Mouse (Mus musculus): ENCODE results near the gene Minpp1. TPM values are rescaled to one million over a fixed set of nuclear protein-coding genes. Genes with fewer than 3 reads are reported as not detected.
"Not testable (repeated sequence)": the region's sequence is repeated elsewhere in the genome, so short reads cannot be mapped to it uniquely, and the experiment has no call there.

The Minpp1 gene
- polyA plus RNA-seq, 1 experiment: 22.9 TPM

DNA sequence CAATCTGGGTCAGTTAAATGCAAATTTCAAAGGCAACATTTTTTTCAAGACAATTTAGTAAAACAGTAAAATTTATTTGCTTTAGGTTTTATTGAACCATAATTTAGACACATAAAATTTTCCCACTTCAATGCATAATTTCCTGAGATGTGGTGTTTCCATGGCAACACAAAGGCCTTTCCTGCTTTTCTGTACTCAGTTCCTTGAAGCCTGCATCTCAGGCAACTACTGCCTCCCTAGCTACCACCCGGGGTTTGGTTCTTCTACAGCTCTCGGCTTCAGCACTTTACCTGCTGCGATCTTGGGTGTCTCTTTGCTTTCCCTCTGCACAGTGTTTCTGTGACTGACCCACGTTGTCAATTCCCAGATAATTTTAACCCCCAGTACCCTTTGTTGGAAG lies 33.3 kb upstream of the Minpp1 start:
- no peaks in the 10 kb centered on the region for H3K79me2 ChIP-seq (ENCODE audit: control insufficient read depth, insufficient read depth)
- no peak overlapping the region for H3K4me3 ChIP-seq
- H3ac ChIP-seq (ENCODE audit: control insufficient read depth, insufficient read length): no peak overlapping the region
- H3K27me3 ChIP-seq (ENCODE audit: control insufficient read depth, insufficient read depth, insufficient read length): no peaks in the 10 kb centered on the region
- no peak overlapping the region for H3K4me2 ChIP-seq (ENCODE audit: low read depth)
- TF ChIP-seq MYOD1 (IDR thresholded peaks at IDR 0.05; ENCODE audit: control insufficient read depth in 1 of 3, insufficient read length in 2 of 3, low read depth in 2 of 3): no peak
- H3K36me3 ChIP-seq (ENCODE audit: control insufficient read depth, insufficient read depth): no peaks in the 10 kb centered on the region

DNA sequence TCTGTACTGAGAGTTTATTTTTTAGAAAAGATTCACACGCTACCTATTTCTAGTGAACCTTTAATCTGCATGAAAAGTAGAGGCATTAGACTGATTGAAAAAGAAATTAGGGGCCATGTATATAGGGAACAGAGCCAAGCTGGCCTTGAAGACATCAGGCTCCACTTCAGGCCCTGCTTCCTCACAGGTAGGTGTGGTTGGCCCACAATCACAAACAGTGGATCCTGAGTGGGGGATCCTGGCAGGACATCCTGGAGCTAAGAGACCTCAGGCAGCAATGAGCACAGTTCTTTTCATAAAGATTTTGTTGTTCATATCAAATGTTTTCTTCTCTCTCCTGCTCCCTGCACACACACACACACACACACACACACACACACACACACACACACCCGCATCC lies 28.8 kb upstream of the Minpp1 start:
- Histone ChIP-seq H3K4me3 (no peak overlapping the region), H3K36me3 (ENCODE audit: control insufficient read depth, insufficient read depth) (no peaks in the 10 kb centered on the region), H3K27me3 (ENCODE audit: control insufficient read depth, insufficient read depth, insufficient read length) (no peaks in the 10 kb centered on the region), H3K79me2 (ENCODE audit: control insufficient read depth, insufficient read depth) (no peaks in the 10 kb centered on the region), H3ac (ENCODE audit: control insufficient read depth, insufficient read length) (no peak overlapping the region), H3K4me2 (ENCODE audit: low read depth) (no peak overlapping the region)
- TF ChIP-seq MYOG (IDR thresholded peaks at IDR 0.05; ENCODE audit: control insufficient read depth in 1 of 3, insufficient read depth in 1 of 3, insufficient read length in 2 of 3, low read depth in 2 of 3): no peak
- no peak for TF ChIP-seq REST (IDR thresholded peaks at IDR 0.05; ENCODE audit: insufficient read depth, insufficient read length)
- TF ChIP-seq POLR2A (IDR thresholded peaks at IDR 0.05; ENCODE audit: insufficient read length, low read depth): no peak
- no peak for TF ChIP-seq E2F4 (IDR thresholded peaks at IDR 0.05; ENCODE audit: insufficient read depth)
- no peak for TF ChIP-seq MYOD1 (IDR thresholded peaks at IDR 0.05; ENCODE audit: control insufficient read depth in 1 of 3, insufficient read length in 2 of 3, low read depth in 2 of 3)
- no peak for TF ChIP-seq POLR2AphosphoS2 (IDR thresholded peaks at IDR 0.05; ENCODE audit: insufficient read length, low read depth)
- TF ChIP-seq USF1 (IDR thresholded peaks at IDR 0.05; ENCODE audit: low read depth): no peak
- TF ChIP-seq TCF12 (IDR thresholded peaks at IDR 0.05; ENCODE audit: insufficient read depth, poor library complexity, severe bottlenecking): no peak
- no peak for TF ChIP-seq MAX (IDR thresholded peaks at IDR 0.05; ENCODE audit: low read depth)
- TF ChIP-seq CEBPB (IDR thresholded peaks at IDR 0.05; ENCODE audit: insufficient read depth, poor library complexity, severe bottlenecking): no peak
- no peak for TF ChIP-seq SRF (IDR thresholded peaks at IDR 0.05; ENCODE audit: control insufficient read depth, insufficient read length, low read depth)
- no peak for TF ChIP-seq TCF3 (IDR thresholded peaks at IDR 0.05; ENCODE audit: insufficient read length, low read depth)

DNA sequence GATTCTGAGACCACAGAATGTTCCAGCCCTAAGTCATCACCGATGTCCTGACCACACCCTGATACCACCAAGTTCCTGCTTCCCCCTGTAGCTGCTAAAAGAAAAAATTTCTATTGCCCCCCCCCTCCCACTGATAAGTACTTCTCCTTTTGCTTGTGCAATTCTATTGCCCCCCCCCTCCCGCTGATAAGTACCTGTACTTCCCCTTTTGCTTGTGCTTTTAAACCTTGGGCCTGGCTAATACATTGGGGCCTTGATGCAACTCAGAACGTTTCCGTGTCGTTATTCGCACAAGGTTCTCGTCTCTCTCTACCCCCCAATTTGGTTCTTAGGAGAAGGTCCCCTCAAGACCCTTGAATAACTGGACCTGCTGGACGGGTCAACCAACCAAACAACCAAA lies 27.9 kb upstream of the Minpp1 start:
- H3K79me2 ChIP-seq (ENCODE audit: control insufficient read depth, insufficient read depth); H3K36me3 ChIP-seq (ENCODE audit: control insufficient read depth, insufficient read depth); H3K27me3 ChIP-seq (ENCODE audit: control insufficient read depth, insufficient read depth, insufficient read length); H3ac ChIP-seq (ENCODE audit: control insufficient read depth, insufficient read length); H3K4me3 ChIP-seq; H3K4me2 ChIP-seq (ENCODE audit: low read depth): not testable (repeated sequence)

DNA sequence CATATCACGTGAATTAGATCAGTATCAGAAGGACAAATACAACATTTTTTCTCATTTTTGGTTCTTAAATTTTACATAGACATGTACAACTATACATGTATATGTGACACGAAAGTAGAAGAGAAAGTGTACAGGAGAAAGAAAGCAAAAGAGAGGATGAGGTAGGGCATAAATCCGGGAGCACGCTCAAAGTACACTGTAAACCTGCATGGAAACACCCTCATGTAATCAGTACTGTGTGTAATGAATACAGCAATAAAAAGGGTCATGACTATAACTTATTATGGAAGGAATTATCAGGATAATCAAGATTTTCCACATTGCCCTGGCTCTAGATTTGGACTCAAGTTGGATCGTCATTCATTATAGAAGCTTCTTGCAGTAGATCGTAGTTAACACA lies 22.5 kb upstream of the Minpp1 start:
- H3K27me3 ChIP-seq (ENCODE audit: control insufficient read depth, insufficient read depth, insufficient read length): no peaks in the 10 kb centered on the region
- TF ChIP-seq MYOD1 (IDR thresholded peaks at IDR 0.05; ENCODE audit: control insufficient read depth in 1 of 3, insufficient read length in 2 of 3, low read depth in 2 of 3) (no peak), E2F4 (IDR thresholded peaks at IDR 0.05; ENCODE audit: insufficient read depth) (no peak), MYOG (IDR thresholded peaks at IDR 0.05; ENCODE audit: control insufficient read depth in 1 of 3, insufficient read depth in 1 of 3, insufficient read length in 2 of 3, low read depth in 2 of 3) (no peak), TCF3 (IDR thresholded peaks at IDR 0.05; ENCODE audit: insufficient read length, low read depth) (no peak), REST (IDR thresholded peaks at IDR 0.05; ENCODE audit: insufficient read depth, insufficient read length) (no peak), USF1 (IDR thresholded peaks at IDR 0.05; ENCODE audit: low read depth) (no peak)
- H3K79me2 ChIP-seq (ENCODE audit: control insufficient read depth, insufficient read depth): no peaks in the 10 kb centered on the region
- no peak overlapping the region for H3ac ChIP-seq (ENCODE audit: control insufficient read depth, insufficient read length)
- no peaks in the 10 kb centered on the region for H3K36me3 ChIP-seq (ENCODE audit: control insufficient read depth, insufficient read depth)
- H3K4me2 ChIP-seq (ENCODE audit: low read depth): no peak overlapping the region
- H3K4me3 ChIP-seq: no peak overlapping the region

DNA sequence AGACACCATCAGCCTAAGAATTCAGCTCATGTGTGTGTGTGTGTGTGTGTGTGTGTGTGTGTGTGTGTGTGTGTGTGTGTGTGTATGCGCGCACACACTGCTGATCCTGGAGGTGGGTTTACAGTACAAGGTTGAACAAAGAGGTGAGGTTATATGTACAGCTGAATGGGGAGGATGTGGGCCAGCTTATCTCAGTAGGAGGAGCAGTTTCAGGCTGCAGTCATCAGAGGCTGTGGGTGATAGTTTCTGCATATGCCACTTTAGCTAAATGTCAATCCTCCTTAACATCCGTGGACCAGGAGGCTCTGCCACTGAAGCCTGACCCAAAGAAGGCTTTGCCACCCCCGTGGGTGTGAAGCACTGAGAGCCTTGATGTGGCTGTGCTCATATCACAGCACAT lies 20.3 kb upstream of the Minpp1 start:
- Histone ChIP-seq H3K27me3 (ENCODE audit: control insufficient read depth, insufficient read depth, insufficient read length) (no peaks in the 10 kb centered on the region), H3K4me2 (ENCODE audit: low read depth) (no peak overlapping the region), H3ac (ENCODE audit: control insufficient read depth, insufficient read length) (no peak overlapping the region), H3K4me3 (no peak overlapping the region), H3K36me3 (ENCODE audit: control insufficient read depth, insufficient read depth) (no peaks in the 10 kb centered on the region), H3K79me2 (ENCODE audit: control insufficient read depth, insufficient read depth) (no peaks in the 10 kb centered on the region)
- no peak for TF ChIP-seq POLR2A (IDR thresholded peaks at IDR 0.05; ENCODE audit: insufficient read length, low read depth)
- no peak for TF ChIP-seq MYOD1 (IDR thresholded peaks at IDR 0.05; ENCODE audit: control insufficient read depth in 1 of 3, insufficient read length in 2 of 3, low read depth in 2 of 3)
- TF ChIP-seq REST (IDR thresholded peaks at IDR 0.05; ENCODE audit: insufficient read depth, insufficient read length): no peak
- TF ChIP-seq SRF (IDR thresholded peaks at IDR 0.05; ENCODE audit: control insufficient read depth, insufficient read length, low read depth): no peak
- no peak for TF ChIP-seq USF1 (IDR thresholded peaks at IDR 0.05; ENCODE audit: low read depth)
- TF ChIP-seq MAX (IDR thresholded peaks at IDR 0.05; ENCODE audit: low read depth): no peak
- no peak for TF ChIP-seq POLR2AphosphoS2 (IDR thresholded peaks at IDR 0.05; ENCODE audit: insufficient read length, low read depth)
- TF ChIP-seq E2F4 (IDR thresholded peaks at IDR 0.05; ENCODE audit: insufficient read depth): no peak
- no peak for TF ChIP-seq TCF3 (IDR thresholded peaks at IDR 0.05; ENCODE audit: insufficient read length, low read depth)
- TF ChIP-seq CEBPB (IDR thresholded peaks at IDR 0.05; ENCODE audit: insufficient read depth, poor library complexity, severe bottlenecking): no peak
- TF ChIP-seq TCF12 (IDR thresholded peaks at IDR 0.05; ENCODE audit: insufficient read depth, poor library complexity, severe bottlenecking): no peak
- TF ChIP-seq MYOG (IDR thresholded peaks at IDR 0.05; ENCODE audit: control insufficient read depth in 1 of 3, insufficient read depth in 1 of 3, insufficient read length in 2 of 3, low read depth in 2 of 3): no peak

DNA sequence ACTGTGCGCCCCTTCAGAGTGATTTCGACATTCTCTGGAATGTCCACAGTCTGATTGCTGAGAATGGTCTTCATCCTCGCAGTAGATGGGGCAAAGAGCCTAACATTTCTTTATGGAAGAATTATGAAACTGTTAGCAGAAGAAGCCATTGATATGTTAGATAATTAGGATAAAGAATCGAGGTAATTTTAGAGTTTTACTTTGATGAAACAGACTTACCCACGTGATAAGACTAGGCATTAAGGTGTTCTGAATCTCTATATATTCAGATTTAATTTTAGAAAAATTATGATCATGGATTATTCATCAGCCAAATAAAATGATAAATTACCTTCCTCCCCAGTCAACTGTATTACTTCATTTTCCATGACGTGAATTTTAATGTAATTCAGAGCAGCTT lies 19.1 kb upstream of the Minpp1 start, which contains the start of gene Rpl9-ps6:
TSS of gene Rpl9-ps6 (minus strand) at position 101 of the 400 bp plus-strand sequence.
- Histone ChIP-seq H3K79me2 (ENCODE audit: control insufficient read depth, insufficient read depth) (no peaks in the 10 kb centered on the region), H3ac (ENCODE audit: control insufficient read depth, insufficient read length) (no peak within 1 kb of the TSS), H3K4me2 (ENCODE audit: low read depth) (no peak within 1 kb of the TSS), H3K36me3 (ENCODE audit: control insufficient read depth, insufficient read depth) (no peaks in the 10 kb centered on the region), H3K4me3 (no peak within 1 kb of the TSS), H3K27me3 (ENCODE audit: control insufficient read depth, insufficient read depth, insufficient read length) (no peaks in the 10 kb centered on the region)
- TF ChIP-seq POLR2AphosphoS2 (IDR thresholded peaks at IDR 0.05; ENCODE audit: insufficient read length, low read depth) (no peak), USF1 (IDR thresholded peaks at IDR 0.05; ENCODE audit: low read depth) (no peak), MYOD1 (IDR thresholded peaks at IDR 0.05; ENCODE audit: control insufficient read depth in 1 of 3, insufficient read length in 2 of 3, low read depth in 2 of 3) (no peak), MAX (IDR thresholded peaks at IDR 0.05; ENCODE audit: low read depth) (no peak), MYOG (IDR thresholded peaks at IDR 0.05; ENCODE audit: control insufficient read depth in 1 of 3, insufficient read depth in 1 of 3, insufficient read length in 2 of 3, low read depth in 2 of 3) (no peak), SRF (IDR thresholded peaks at IDR 0.05; ENCODE audit: control insufficient read depth, insufficient read length, low read depth) (no peak), POLR2A (IDR thresholded peaks at IDR 0.05; ENCODE audit: insufficient read length, low read depth) (no peak), TCF12 (IDR thresholded peaks at IDR 0.05; ENCODE audit: insufficient read depth, poor library complexity, severe bottlenecking) (no peak), E2F4 (IDR thresholded peaks at IDR 0.05; ENCODE audit: insufficient read depth) (no peak)

All from myocyte (in vitro differentiated cells).